Mouse (Mus musculus) midbrain, postnatal 0 days (tissue): ENCODE data around the gene Lnp1. TPM values are rescaled to one million over a fixed set of nuclear protein-coding genes. Genes with fewer than 3 reads are reported as not detected.

ENCODE experiments used
- ATAC-seq: fragments of 200-750 bp; cut with Nextera tagmentation; 2 replicates; pipeline ENCODE4 v1.8.0; 2017; ENCODE audit warnings: moderate number of reproducible peaks, mild to moderate bottlenecking, moderate TSS enrichment, moderate library complexity; ENCODE audit not compliant: low FRiP score
- DNase-seq: peaks from one replicate; pipeline ENCODE4 v3.0.0-alpha.2; 2015; ENCODE audit warnings: low spot score
- H3K27ac ChIP-seq: fragments of 300-500 bp; sonication (generic); 2 replicates; pipeline ENCODE4 v1.5.1; 2014; ENCODE audit warnings: low read depth, mild to moderate bottlenecking, low read length, mixed read lengths
- H3K27me3 ChIP-seq: fragments of 300-500 bp; sonication (generic); 2 replicates; pipeline ENCODE4 v1.6.1; 2014; ENCODE audit warnings: low read length, control low read depth, mixed read lengths; ENCODE audit not compliant: insufficient read depth
- H3K36me3 ChIP-seq: fragments of 300-500 bp; sonication (generic); 2 replicates; pipeline ENCODE4 v1.6.1; 2014; ENCODE audit warnings: low read length, control low read depth, mixed read lengths; ENCODE audit not compliant: insufficient read depth
- H3K4me1 ChIP-seq: fragments of 300-500 bp; sonication (generic); 2 replicates; pipeline ENCODE4 v1.6.1; 2014; ENCODE audit warnings: mild to moderate bottlenecking, control low read depth, antibody characterized with exemption, low read length, mixed read lengths; ENCODE audit not compliant: insufficient read depth
- H3K4me2 ChIP-seq: fragments of 300-500 bp; sonication (generic); 2 replicates; pipeline ENCODE4 v1.6.1; 2014; ENCODE audit warnings: low read depth, mild to moderate bottlenecking, low read length, mixed read lengths; ENCODE audit not compliant: poor library complexity, severe bottlenecking
- H3K4me3 ChIP-seq: fragments of 300-500 bp; sonication (generic); 2 replicates; pipeline ENCODE4 v1.5.1; 2014; ENCODE audit warnings: low read depth, mild to moderate bottlenecking, low read length, moderate library complexity
- H3K9ac ChIP-seq: fragments of 300-500 bp; sonication (generic); replicated peaks from 2 replicates; pipeline ENCODE4 v1.6.1; 2014; ENCODE audit warnings: mild to moderate bottlenecking, low read length, moderate library complexity, mixed read lengths; ENCODE audit not compliant: poor library complexity, severe bottlenecking
- H3K9me3 ChIP-seq: fragments of 300-500 bp; sonication (generic); 2 replicates; pipeline ENCODE4 v1.6.1; 2016; ENCODE audit warnings: low read length, control low read depth
- CTCF ChIP-seq: IDR thresholded peaks from 2 replicates; pipeline ENCODE4 v1.5.1; 2016; ENCODE audit warnings: antibody characterized with exemption, mild to moderate bottlenecking
- WGBS: fragments of 180-500 bp; shearing (Covaris S2); extraction: QIAGEN DNeasy Blood & Tissue Kit; methylation state at CpG from one replicate; pipeline ENCODE4 v1.1.7; 2014; 5-methylcytosine and 5-hydroxymethylcytosine counted together
- polyA plus RNA-seq: library from polyadenylated mRNA; unstranded; fragments of >200 nt; fragmentation: Nextera tagmentation; extraction: Ambion mirVana; gene quantifications from 2 replicates; pipeline ENCODE4 v1.2.1, GENCODE M21; 2015
- total RNA-seq: library from RNA; depleted of rRNA; stranded (reverse); fragments of >200 nt; gene quantifications from 2 replicates; pipeline ENCODE4 v1.2.3, GENCODE M21; 2014; rRNA removed

The Lnp1 gene
- total and polyA plus RNA-seq, 2 experiments from 2014 or later, result 0.73 TPM; not detected in 1

DNA sequence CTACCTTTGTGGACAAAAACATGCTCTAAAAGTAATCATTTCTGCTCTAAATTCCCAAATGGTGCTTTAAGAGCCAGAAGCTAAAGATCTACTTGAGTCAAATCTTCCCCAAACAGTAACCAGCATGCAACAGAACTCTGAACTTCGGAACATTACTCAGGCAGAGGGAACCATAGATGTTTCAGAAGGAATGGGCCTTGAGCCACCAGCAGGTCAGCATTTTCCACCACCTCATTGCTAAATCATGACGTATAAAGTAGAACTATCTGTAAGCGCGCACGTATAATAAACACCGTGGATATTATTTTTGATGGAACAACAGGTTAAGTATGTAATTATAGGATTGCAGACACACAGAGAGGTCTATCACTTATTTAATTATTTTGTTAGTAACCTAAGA is 43.0 kb downstream of the Lnp1 start:
- ATAC-seq (no peak), DNase-seq (no peak)
- no peak for TF ChIP-seq CTCF
- no peak overlapping the region for H3K9ac ChIP-seq
- H3K36me3 ChIP-seq, result no peaks in the 10 kb centered on the region
- H3K4me1 ChIP-seq, result no peaks in the 10 kb centered on the region
- no peak overlapping the region for H3K27ac ChIP-seq
- no peak overlapping the region for H3K4me3 ChIP-seq
- H3K4me2 ChIP-seq, result no peak overlapping the region
- H3K27me3 ChIP-seq, result no peaks in the 10 kb centered on the region
- WGBS, result 95% methylated on average over 6 of the region's 6 CpGs
- no peaks in the 10 kb centered on the region for H3K9me3 ChIP-seq

- Histone ChIP-seq H3K36me3 (no peaks in the 10 kb centered on the region), H3K27me3 (no peaks in the 10 kb centered on the region), H3K9ac (no peak overlapping the region), H3K27ac (no peak overlapping the region), H3K9me3 (no peaks in the 10 kb centered on the region), H3K4me2 (no peak overlapping the region), H3K4me1 (no peaks in the 10 kb centered on the region), H3K4me3 (no peak overlapping the region)
- no peak for ATAC-seq
- WGBS, result 14% methylated on average over 2 of the region's 2 CpGs
- TF ChIP-seq CTCF, result no peak
- DNase-seq, result no peak
Observed at GRCm38 (mm10) chr16:56873410-56873809, 54.5 kb downstream of the Lnp1 start.

- TF ChIP-seq CTCF, result no peak
- H3K36me3 ChIP-seq, result no peaks in the 10 kb centered on the region
- H3K4me1 ChIP-seq, result no peaks in the 10 kb centered on the region
- DNase-seq (no peak), ATAC-seq (no peak)
- H3K9ac ChIP-seq, result no peak overlapping the region
- no peak overlapping the region for H3K4me3 ChIP-seq
- no peak overlapping the region for H3K4me2 ChIP-seq
- WGBS, result 80% methylated on average over 3 of the region's 3 CpGs
- no peak overlapping the region for H3K27ac ChIP-seq
- H3K9me3 ChIP-seq, result no peaks in the 10 kb centered on the region
- no peaks in the 10 kb centered on the region for H3K27me3 ChIP-seq
Observed at GRCm38 (mm10) chr16:56870458-56870857, 57.4 kb downstream of the Lnp1 start.

DNA sequence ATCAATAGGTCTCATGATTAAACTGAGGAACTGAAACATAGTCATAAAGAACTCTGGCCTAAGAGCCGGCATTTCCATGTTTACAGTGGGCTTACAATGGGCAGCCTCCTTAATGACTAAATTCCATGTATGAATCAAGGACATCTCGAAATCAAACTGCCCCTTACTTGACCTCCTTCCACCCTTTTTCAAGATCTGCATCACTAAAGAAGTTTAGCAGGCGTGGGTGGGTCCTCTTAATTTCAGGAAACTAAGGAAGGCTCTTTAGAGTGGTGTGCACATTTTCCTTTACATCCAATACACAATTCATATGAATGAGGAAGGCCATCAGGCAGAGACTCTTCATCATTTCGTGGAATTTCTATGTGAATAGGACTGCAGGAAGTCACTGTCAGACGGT is 59.5 kb downstream of the Lnp1 start:
- no peak overlapping the region for H3K4me3 ChIP-seq
- H3K4me1 ChIP-seq, result no peaks in the 10 kb centered on the region
- WGBS, result 88% methylated on average over 5 of the region's 5 CpGs
- H3K4me2 ChIP-seq, result no peak overlapping the region
- no peak for TF ChIP-seq CTCF
- DNase-seq, result no peak
- H3K27me3 ChIP-seq, result no peaks in the 10 kb centered on the region
- H3K9ac ChIP-seq, result no peak overlapping the region
- no peaks in the 10 kb centered on the region for H3K9me3 ChIP-seq
- H3K27ac ChIP-seq, result no peak overlapping the region
- no peak for ATAC-seq
- no peaks in the 10 kb centered on the region for H3K36me3 ChIP-seq

- H3K27ac ChIP-seq, result no peak overlapping the region
- H3K36me3 ChIP-seq, result no peaks in the 10 kb centered on the region
- no peaks in the 10 kb centered on the region for H3K27me3 ChIP-seq
- 87% methylated on average over 4 of the region's 4 CpGs for WGBS
- DNase-seq (no peak), ATAC-seq (no peak)
- TF ChIP-seq CTCF, result no peak
- H3K4me2 ChIP-seq, result no peak overlapping the region
- no peaks in the 10 kb centered on the region for H3K9me3 ChIP-seq
- no peak overlapping the region for H3K4me3 ChIP-seq
- no peak overlapping the region for H3K9ac ChIP-seq
- H3K4me1 ChIP-seq, result no peaks in the 10 kb centered on the region
Observed at GRCm38 (mm10) chr16:56867591-56867990, 60.3 kb downstream of the Lnp1 start.

Other genes starting within 250 kb of the Lnp1 start
- 114 and 124 TPM in 2 replicates for gene Tfg, start 210.6 kb downstream of the Lnp1 start, total RNA-seq
- 163 and 165 TPM in 2 replicates for gene Tfg, start 210.6 kb downstream of the Lnp1 start, polyA plus RNA-seq
- not detected in 2 replicates for gene Adgrg7, start 132.2 kb downstream of the Lnp1 start, total RNA-seq
- not detected in 2 replicates for gene Adgrg7, start 132.2 kb downstream of the Lnp1 start, polyA plus RNA-seq
- gene Tmem45a, start 41.9 kb downstream of the Lnp1 start, total RNA-seq, result 1.6 and 4.1 TPM in 2 replicates
- gene Tmem45a, start 41.9 kb downstream of the Lnp1 start, polyA plus RNA-seq, result 3.0 and 3.6 TPM in 2 replicates
- 0.66 TPM in 1 of 2 replicates, not detected in the other for gene Tmem45a2, start 143.3 kb upstream of the Lnp1 start, total RNA-seq
- gene Tmem45a2, start 143.3 kb upstream of the Lnp1 start, polyA plus RNA-seq, result 0.20 and 0.35 TPM in 2 replicates
- gene Tomm70a, start 193.6 kb upstream of the Lnp1 start, total RNA-seq, result 107 and 121 TPM in 2 replicates
- gene Tomm70a, start 193.6 kb upstream of the Lnp1 start, polyA plus RNA-seq, result 60.0 and 66.5 TPM in 2 replicates
- 19.7 and 30.3 TPM in 2 replicates for gene Nit2, start 239.3 kb upstream of the Lnp1 start, total RNA-seq
- gene Nit2, start 239.3 kb upstream of the Lnp1 start, polyA plus RNA-seq, result 55.4 and 59.8 TPM in 2 replicates